Mouse (Mus musculus): ENCODE data around the gene Prkab2.

DNA sequence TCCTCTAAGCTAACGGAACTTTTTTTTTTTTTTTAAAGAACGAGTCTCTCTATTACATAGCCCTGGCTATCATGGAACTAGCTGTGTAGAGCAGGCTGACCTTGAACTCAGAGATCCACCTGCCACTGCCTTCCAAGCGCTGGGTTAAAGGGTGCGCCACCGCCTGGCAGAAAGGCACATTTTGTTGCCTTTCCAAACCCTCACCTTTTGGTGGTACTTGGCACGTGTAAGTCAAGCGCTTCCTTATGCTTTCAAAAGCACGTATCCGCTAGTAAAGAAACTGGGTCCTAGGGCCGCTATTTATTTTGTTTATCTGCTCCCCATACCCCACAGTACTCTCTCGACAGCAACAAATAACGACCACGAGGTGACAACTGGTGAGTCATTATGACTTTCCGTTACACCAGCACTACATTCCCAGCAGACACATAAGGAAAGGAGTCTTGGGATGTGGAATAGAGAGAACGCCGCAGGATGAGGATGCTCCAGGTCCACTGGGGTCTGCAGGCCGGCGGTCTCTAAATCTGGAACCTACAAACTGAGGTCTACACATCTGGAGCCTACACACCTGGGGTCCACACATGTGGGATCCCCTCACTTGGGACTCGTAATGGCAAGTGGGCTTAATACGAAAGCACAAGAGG is 48.7 kb upstream of the Prkab2 start:
- TF ChIP-seq CTCF (IDR thresholded peaks at IDR 0.05; ENCODE audit: low read depth, low read length) (peak; percentile 18; the same call in 1 of the 2 replicates), TAL1 (conservative IDR thresholded peaks at IDR 0.05; ENCODE audit: low read depth, low read length) (no peak), POLR2AphosphoS5 (IDR thresholded peaks at IDR 0.05; ENCODE audit: insufficient replicate concordance, low read depth, low read length) (no peak), GATA1 (IDR thresholded peaks at IDR 0.05; ENCODE audit: borderline replicate concordance, low read length) (no peak), GATA2 (IDR thresholded peaks at IDR 0.05; ENCODE audit: borderline replicate concordance, low read depth, low read length) (no peak)
